Mouse (Mus musculus): ENCODE measurements around the gene Casz1. TPM values are rescaled to one million over a fixed set of nuclear protein-coding genes. Genes with fewer than 3 reads are reported as not detected.

The Casz1 gene
- 0.78 and 0.82 TPM in 2 replicates for polyA plus RNA-seq (2012; rRNA removed)

DNA sequence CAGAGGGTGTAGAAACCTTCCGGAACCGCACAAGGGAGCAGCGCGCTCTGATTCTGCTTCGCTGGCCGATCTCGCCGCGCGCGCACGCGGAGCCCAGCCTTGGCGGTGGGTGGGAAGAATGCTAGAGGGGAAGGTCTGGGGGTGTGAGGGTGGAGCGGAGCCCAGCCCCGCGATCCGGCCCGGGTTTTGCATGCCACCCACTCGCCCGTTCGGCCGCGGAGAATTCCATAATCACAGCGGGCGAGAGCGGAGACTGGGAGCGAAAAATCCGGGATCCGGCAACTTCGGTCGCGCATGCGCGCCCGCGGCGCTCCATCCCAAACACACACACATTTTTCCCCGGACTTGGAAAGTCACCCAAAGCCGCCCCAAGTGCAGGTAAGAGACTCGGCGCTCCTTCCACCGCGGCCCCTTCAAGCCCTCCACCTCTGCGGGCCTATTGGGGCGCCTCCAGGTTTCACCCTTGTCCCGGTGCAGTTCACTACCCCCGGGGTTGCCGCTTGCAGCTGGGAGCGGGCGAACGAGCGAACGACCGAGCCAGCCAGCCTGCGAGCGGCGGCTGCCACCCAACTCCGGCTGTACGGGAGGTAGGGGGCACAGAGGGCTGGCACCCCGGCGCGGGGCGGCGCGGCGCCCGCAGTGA lies at the start of gene Casz1:
Gene Casz1 (plus strand): TSS at position 293 of the 643 bp plus-strand sequence.
- peak; percentile 57 to 90 for DNase-seq (ENCODE audit: extremely low spot score in 1 of 2, low spot score in 1 of 2)

GRCm38 (mm10) chr4:148758863-148759262 lies 45.4 kb upstream of the Casz1 start:
- no peak for DNase-seq (ENCODE audit: extremely low spot score in 1 of 2, low spot score in 1 of 2)

DNA sequence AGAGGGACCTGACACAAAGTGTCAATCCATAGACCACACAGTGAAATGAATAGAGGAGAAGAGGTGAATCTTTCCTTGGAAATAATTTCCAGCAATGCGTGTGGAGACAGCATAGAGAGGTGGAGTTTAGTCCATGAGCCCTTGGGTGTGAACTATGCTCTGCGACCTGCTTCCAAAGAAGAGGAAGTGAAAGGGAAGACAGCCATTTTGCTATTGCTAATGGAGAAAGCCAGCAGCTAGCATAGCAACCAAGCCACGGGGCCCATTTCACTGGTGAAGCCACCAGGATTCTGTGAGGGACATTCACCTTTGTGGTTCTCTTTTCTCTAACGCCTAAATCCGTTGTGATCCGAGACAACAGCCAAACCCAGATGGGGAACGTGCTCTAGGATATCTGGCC lies 44.1 kb upstream of the Casz1 start:
- DNase-seq (ENCODE audit: extremely low spot score in 1 of 2, low spot score in 1 of 2), result no peak

DNA sequence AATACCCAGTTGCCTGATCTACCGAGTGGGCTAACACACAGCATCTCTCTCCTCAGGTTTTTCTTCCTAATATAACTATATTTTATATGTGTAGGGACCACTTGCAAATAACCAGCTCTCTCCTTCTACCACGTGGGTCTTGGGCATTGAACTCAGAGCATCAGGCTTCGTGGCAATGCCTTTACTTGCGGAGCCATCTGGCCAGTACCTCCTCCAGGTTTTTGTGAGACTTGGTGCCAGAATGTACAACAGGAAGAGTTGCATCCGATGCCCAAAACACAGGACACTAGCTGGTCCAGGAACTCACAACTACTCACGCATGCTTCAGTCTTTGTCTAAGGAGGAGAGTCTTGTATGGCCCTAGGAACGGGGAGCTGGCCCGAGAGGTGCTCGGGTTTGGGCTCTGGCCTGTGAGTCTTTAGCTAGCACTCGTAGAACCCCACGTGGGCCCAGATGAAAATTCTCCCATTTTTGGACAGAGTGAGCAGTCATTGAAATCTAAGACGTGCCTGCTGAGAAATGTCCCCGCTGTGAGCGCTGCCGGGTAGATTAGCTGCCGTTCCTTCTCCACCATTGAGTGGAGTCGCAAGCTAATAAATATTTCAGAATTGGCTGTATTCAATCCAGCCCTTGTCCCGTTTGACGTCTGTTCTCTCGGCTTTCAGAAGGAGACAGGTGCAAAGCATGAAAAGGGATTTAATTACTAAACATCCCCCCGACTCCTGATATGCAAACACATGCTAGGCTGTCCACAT lies 38.0 kb upstream of the Casz1 start:
- DNase-seq (ENCODE audit: extremely low spot score in 1 of 2, low spot score in 1 of 2), result no peak

- no peak for DNase-seq (ENCODE audit: extremely low spot score in 1 of 2, low spot score in 1 of 2)
Observed at GRCm38 (mm10) chr4:148767655-148768305, 36.4 kb upstream of the Casz1 start.

GRCm38 (mm10) chr4:148768649-148769048 lies 35.6 kb upstream of the Casz1 start:
- no peak for DNase-seq (ENCODE audit: extremely low spot score in 1 of 2, low spot score in 1 of 2)

DNA sequence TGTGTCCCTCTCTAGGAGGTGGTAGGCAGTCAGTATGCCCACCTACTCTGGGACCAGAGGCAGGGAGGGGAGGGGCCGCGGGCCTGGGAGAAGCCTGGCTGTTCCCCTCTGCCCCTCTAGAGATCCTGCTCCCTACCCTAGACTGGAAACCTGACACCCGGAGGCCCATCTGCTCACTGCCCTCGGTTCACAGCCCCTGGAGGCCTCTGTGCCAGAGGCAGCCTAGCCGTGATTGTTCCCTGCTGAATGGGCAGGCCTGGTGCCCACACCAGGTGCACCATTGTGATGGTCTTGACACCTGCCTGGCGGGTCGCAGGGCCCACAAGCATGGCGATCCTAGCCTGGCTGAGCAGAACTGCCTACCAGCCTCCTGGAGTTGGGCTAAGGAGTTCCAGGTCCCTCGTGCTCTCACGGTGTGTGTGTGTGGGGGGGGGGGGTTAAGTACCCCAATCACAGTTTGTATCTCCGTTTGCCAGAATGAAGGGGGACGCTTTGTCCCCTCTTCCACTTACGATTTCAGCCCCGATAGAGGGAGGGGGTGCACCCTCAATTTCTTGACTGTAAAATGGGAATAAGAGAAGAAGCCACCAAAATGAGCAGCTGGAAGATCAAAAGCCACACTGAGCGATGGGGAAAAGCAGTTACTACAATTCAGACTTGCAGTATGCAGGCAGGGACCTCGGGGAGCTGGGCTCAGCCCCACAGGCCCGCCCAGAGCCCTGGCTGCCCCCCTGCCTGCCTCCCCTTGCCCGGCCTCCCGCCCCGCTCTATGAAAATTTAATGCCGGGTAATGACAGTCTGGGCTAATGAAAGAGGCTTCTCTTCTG lies 33.4 kb upstream of the Casz1 start:
- no peak for DNase-seq (ENCODE audit: extremely low spot score in 1 of 2, low spot score in 1 of 2)

GRCm38 (mm10) chr4:148771409-148771929 lies 32.8 kb upstream of the Casz1 start:
- no peak for DNase-seq (ENCODE audit: extremely low spot score in 1 of 2, low spot score in 1 of 2)

DNA sequence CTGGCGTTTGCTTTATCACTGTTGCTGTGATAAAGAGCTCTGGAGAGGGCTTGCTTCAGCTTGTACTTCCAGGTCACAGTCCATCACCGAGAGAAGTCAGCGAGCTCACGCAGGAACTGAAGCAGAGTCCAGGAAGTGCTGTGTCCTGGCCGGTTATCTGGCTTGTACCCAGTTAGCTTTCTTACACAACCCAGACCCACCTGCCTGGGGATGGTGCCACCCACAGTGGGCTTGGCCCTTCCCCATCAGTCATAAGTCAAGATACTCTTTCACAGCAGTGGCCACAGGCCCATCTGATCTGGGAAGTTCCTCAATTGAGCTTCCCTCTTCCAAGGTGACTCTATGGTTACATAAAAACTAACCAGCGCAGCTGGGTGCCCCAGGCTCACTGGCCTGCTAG lies 31.6 kb upstream of the Casz1 start:
- DNase-seq (ENCODE audit: extremely low spot score in 1 of 2, low spot score in 1 of 2), result no peak

DNA sequence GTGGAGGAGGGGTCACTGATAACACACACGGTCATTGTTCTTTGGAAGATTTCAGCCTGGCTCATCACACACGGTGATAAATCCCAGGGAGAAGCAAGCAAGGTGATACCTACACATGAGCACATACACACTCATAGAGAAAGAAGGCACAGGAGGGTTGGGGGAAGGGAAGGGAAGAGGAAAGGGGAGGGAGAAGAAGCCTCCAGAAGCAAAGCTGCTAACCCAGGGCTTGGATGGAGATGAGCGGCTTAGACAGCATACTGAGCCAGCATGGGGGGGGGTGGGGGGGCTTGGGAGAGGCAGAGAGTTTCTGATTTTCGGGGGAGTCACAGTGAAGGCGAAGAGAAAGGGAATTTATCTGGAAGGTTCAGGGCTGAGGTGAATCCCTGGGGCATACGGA lies 30.2 kb upstream of the Casz1 start:
- DNase-seq (ENCODE audit: extremely low spot score in 1 of 2, low spot score in 1 of 2), result no peak

DNA sequence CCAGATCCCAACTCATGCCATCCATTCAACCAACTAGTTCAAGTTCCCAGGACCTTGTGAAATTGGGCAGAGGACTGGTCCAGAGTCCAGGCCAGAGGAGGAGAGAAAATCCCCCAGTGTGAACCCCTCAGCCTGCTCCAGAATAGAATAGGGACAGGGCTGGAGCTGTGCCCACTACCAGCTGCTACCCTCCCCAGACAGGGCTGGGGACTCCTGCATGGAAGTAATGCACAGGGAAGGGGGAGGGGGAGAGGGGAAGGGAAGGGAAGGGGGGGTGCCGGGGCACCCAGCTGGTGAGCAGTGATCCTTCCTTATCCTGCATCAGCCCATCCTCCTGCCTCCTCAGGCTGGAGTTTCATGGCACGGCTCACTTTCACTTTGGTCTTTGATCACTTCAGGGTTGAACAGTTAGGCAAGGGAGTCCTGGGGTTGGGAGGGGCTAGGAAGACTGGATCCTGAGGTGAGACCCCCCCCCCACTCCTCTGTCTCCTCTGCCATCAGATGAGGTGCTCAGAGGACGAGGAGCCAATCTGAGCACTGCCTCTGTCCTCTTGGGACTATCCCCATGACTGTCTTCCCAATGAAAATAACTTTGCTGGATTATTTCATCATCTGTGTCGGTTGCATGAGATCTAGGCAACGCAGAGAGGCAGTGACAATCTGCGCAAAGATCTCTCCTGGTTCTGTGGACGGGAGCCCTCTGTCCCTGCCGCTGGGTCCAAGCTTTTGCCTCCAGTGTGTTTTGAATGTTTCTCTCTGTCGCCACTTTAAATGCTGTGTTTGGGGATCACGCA lies 28.6 kb upstream of the Casz1 start:
- DNase-seq (ENCODE audit: extremely low spot score in 1 of 2, low spot score in 1 of 2), result no peak

GRCm38 (mm10) chr4:148780097-148780621 lies 24.1 kb upstream of the Casz1 start:
- no peak for DNase-seq (ENCODE audit: extremely low spot score in 1 of 2, low spot score in 1 of 2)

- DNase-seq (ENCODE audit: extremely low spot score in 1 of 2, low spot score in 1 of 2), result no peak
Observed at GRCm38 (mm10) chr4:148781516-148781915, 22.7 kb upstream of the Casz1 start.

GRCm38 (mm10) chr4:148782880-148783279 lies 21.3 kb upstream of the Casz1 start:
- DNase-seq (ENCODE audit: extremely low spot score in 1 of 2, low spot score in 1 of 2), result no peak

GRCm38 (mm10) chr4:148783760-148784159 lies 20.5 kb upstream of the Casz1 start:
- no peak for DNase-seq (ENCODE audit: extremely low spot score in 1 of 2, low spot score in 1 of 2)

DNA sequence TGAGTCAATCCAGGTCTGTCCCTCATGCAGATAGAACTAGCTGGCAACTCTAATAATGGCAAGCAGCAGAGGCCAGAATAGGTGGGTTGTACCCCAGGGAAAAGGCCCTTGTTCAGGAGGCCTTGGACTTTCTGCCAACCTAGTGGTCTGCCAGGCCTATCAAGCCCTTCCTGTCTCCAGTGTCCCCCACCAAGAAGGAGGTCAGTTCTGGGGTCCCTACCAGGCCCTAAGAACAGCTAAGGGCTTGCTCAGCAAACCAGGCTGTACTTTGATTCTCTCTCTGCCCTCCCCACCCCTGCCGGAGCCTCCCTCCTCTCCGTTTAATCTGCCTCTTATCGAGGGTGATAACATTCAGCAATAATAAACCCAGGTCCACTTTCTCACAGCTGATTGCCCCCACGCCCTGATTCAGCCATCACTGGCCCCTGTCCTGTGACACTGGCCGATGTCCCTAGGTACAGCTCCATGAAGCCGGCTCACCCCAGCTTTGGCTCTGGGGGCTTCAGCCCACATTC lies 19.1 kb upstream of the Casz1 start:
- no peak for DNase-seq (ENCODE audit: extremely low spot score in 1 of 2, low spot score in 1 of 2)

DNA sequence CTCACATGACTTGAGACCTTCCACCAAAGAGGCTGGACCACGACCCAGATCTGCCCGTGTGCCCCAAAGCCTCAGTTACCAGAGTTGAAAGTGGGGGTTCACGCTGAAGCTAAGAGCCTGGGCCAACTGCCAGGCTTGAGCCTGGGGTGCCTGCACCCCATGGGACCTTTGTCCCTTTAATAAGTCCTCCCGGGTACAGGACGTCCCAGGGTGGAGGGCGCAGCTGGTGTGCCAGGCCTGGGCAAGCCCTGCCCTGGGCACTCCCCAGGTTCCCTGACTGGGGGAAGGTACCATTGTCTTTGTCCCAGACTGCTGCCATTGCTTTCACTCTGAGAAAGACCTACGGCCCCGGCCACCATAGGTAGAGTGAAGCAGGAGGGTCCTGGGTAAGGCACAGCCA lies 18.2 kb upstream of the Casz1 start:
- DNase-seq (ENCODE audit: extremely low spot score in 1 of 2, low spot score in 1 of 2), result no peak

- no peak for DNase-seq (ENCODE audit: extremely low spot score in 1 of 2, low spot score in 1 of 2)
Observed at GRCm38 (mm10) chr4:148790940-148791339, 13.3 kb upstream of the Casz1 start.

- DNase-seq (ENCODE audit: extremely low spot score in 1 of 2, low spot score in 1 of 2), result no peak
Observed at GRCm38 (mm10) chr4:148795038-148795437, 9.2 kb upstream of the Casz1 start.

All from frontal cortex, adult 2 months (tissue).